Mouse (Mus musculus) small intestine, adult 2 months (tissue): Measurements from ENCODE around the gene Btk.

Experiments used
- CTCF ChIP-seq: fragments of 200-500 bp; IDR thresholded peaks from 2 replicates; pipeline ENCODE4 v1.5.1; 2012; ENCODE audit warnings: low read depth, mild to moderate bottlenecking, control low read depth, inconsistent platforms, low read length, moderate library complexity, mixed read lengths; ENCODE audit not compliant: insufficient replicate concordance, insufficient read length; ENCODE audit errors: extremely low read depth
- POLR2A ChIP-seq: fragments of 200-500 bp; IDR thresholded peaks from 2 replicates; pipeline ENCODE4 v1.6.1; 2012; ENCODE audit warnings: low read depth, mild to moderate bottlenecking, control low read depth, inconsistent platforms, low read length, moderate library complexity

DNA sequence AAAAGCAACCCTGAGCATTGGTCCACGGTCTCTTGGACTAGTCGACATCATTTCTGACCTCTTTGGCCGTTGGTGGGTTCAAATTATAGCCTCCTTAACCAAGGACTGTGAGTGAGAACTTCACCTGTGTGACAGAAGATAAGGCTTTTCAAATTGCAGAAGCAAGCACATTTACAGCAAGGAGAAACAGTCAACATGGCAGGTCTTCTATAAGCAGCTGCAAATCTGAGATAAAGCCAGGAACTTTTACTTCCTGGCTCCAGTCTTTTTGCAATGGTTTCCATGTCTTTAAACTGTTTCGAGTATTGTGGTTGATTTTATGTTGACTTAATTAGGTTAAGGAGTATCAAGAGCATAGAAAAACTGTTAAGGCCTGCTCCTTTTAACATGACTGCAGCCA is 59.6 kb downstream of the Btk start:
- no peak for TF ChIP-seq POLR2A
- TF ChIP-seq CTCF, result no peak
